Mouse (Mus musculus): ENCODE results near the gene Rhbg.

Rhbg gene

GRCm38 (mm10) chr3:88262346-88262745 lies 7.8 kb upstream of the Rhbg start:
- in situ Hi-C loops (cut with MboI, MseI): no loop called here

- in situ Hi-C loops (cut with MboI, MseI): no loop called here
Measured at GRCm38 (mm10) chr3:88256382-88256781, 1.9 kb upstream of the Rhbg start.

- in situ Hi-C loops (cut with MboI, MseI): no loop called here
Measured at GRCm38 (mm10) chr3:88255950-88256349, 1.4 kb upstream of the Rhbg start.

- in situ Hi-C loops (cut with MboI, MseI): no loop called here
Measured at GRCm38 (mm10) chr3:88252739-88253138, 1.8 kb downstream of the Rhbg start.

GRCm38 (mm10) chr3:88248406-88248805 lies 6.1 kb downstream of the Rhbg start:
- in situ Hi-C loops (cut with MboI, MseI): loop anchor here (10.0 kb wide), 1 partner anchor 694 kb away; no protein-coding TSS in a partner anchor

GRCm38 (mm10) chr3:88247666-88248065 lies 6.8 kb downstream of the Rhbg start:
- in situ Hi-C loops (cut with MboI, MseI): loop anchor here (10.0 kb wide), 1 partner anchor 693 kb away; no protein-coding TSS in a partner anchor

- in situ Hi-C loops (cut with MboI, MseI): loop anchor here (10.0 kb wide), 1 partner anchor 691 kb away; no protein-coding TSS in a partner anchor
Measured at GRCm38 (mm10) chr3:88245811-88246210, 8.7 kb downstream of the Rhbg start.

GRCm38 (mm10) chr3:88244071-88244470 lies 10.4 kb downstream of the Rhbg start:
- in situ Hi-C loops (cut with MboI, MseI): loop anchor here (5.0 to 10.0 kb wide), 3 partner anchors 52 to 689 kb away; no protein-coding TSS in a partner anchor

GRCm38 (mm10) chr3:88242531-88242930 lies 12.0 kb downstream of the Rhbg start:
- in situ Hi-C loops (cut with MboI, MseI): loop anchor here (5.0 to 10.0 kb wide), 3 partner anchors 50 to 688 kb away; no protein-coding TSS in a partner anchor

- in situ Hi-C loops (cut with MboI, MseI): loop anchor here (5.0 to 10.0 kb wide), 3 partner anchors 49 to 686 kb away; no protein-coding TSS in a partner anchor
Measured at GRCm38 (mm10) chr3:88241045-88241786, 13.3 kb downstream of the Rhbg start.

- in situ Hi-C loops (cut with MboI, MseI): no loop called here
Measured at GRCm38 (mm10) chr3:88239446-88239845, 15.1 kb downstream of the Rhbg start.

- in situ Hi-C loops (cut with MboI, MseI): no loop called here
Measured at GRCm38 (mm10) chr3:88238866-88239391, 15.6 kb downstream of the Rhbg start.

GRCm38 (mm10) chr3:88237556-88238194 lies 16.8 kb downstream of the Rhbg start:
- in situ Hi-C loops (cut with MboI, MseI): no loop called here

GRCm38 (mm10) chr3:88237161-88237555 lies 17.4 kb downstream of the Rhbg start:
- in situ Hi-C loops (cut with MboI, MseI): no loop called here

- in situ Hi-C loops (cut with MboI, MseI): no loop called here
Measured at GRCm38 (mm10) chr3:88235616-88236015, 18.9 kb downstream of the Rhbg start.

GRCm38 (mm10) chr3:88235216-88235615 lies 19.3 kb downstream of the Rhbg start:
- in situ Hi-C loops (cut with MboI, MseI): no loop called here

- in situ Hi-C loops (cut with MboI, MseI): no loop called here
Measured at GRCm38 (mm10) chr3:88234041-88234440, 20.5 kb downstream of the Rhbg start.

- in situ Hi-C loops (cut with MboI, MseI): no loop called here
Measured at GRCm38 (mm10) chr3:88232851-88233649, 21.5 kb downstream of the Rhbg start.

GRCm38 (mm10) chr3:88232301-88232702 lies 22.2 kb downstream of the Rhbg start:
- in situ Hi-C loops (cut with MboI, MseI): no loop called here

GRCm38 (mm10) chr3:88231061-88231641 lies 23.4 kb downstream of the Rhbg start:
- in situ Hi-C loops (cut with MboI, MseI): no loop called here
